Mouse (Mus musculus): ENCODE measurements at regions not wholly inside any gene's neighbourhood (a gene's known extent, or its start where the extent isn't known, plus 50 kb on each side); places are given as distances from the start of the nearest gene placed in this dataset.

DNA sequence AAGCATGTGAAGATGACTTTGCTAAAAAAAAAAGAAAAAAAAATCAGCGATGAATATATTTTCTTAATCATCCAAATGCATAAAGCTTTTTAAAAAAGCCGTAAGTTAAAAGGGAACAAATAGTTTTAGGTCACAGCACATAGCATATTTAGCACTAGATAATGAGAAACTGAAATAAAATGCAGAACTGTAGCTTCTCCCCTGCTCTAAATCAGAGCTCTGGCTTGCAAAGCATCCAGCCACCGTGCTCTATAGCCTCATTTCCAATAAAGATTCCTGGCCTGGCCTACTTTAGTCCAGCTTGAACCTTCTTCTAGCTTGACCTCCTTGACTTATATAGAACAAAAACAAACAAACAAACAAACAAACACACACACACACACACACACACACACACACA is 328.9 kb downstream of the 1190002N15Rik start:
- TF ChIP-seq CTCF (IDR thresholded peaks at IDR 0.05; ENCODE audit: borderline replicate concordance, control insufficient read depth, extremely low read depth, insufficient read depth, low read length, poor library complexity) (no peak), POLR2A (IDR thresholded peaks at IDR 0.05; ENCODE audit: control insufficient read depth, extremely low read depth, insufficient read depth, low read length, poor library complexity) (no peak)
- H3K4me1 ChIP-seq (replicated peaks; ENCODE audit: control insufficient read depth, insufficient read depth, low read length): no peaks in the 10 kb centered on the region
- WGBS: 83% methylated on average over 3 of the region's 3 CpGs
- no peaks in the 10 kb centered on the region for H3K36me3 ChIP-seq (ENCODE audit: control insufficient read depth, insufficient read depth, low read length)
- H3K4me3 ChIP-seq (ENCODE audit: control insufficient read depth, insufficient read depth, low read length): no peak overlapping the region
- H3K27me3 ChIP-seq (ENCODE audit: control insufficient read depth, insufficient read depth, low read length): no peaks in the 10 kb centered on the region
- H3K27ac ChIP-seq (ENCODE audit: control insufficient read depth, insufficient read depth, low read length): no peak overlapping the region
- DNase-seq: no peak

DNA sequence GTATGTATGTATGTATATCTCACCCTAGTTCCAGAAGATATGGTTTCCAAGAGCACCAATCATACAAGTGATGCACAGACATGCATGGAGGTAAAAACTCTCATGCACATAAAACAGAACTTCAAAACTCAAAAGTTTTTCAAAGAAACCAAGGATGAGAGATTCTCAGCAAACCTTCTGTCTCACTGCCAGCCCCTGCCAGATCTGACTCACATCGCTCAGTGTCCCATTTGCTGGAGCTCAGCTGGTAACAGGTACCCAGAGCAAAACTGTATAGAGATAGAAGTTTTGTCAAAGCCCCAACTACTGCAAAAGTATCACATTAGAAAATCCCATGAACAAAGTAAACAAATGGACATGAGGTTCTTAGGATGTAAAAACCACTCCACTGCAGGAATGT is 337.0 kb downstream of the 1190002N15Rik start:
- TF ChIP-seq POLR2A (IDR thresholded peaks at IDR 0.05; ENCODE audit: control insufficient read depth, extremely low read depth, insufficient read depth, low read length, poor library complexity) (no peak), CTCF (IDR thresholded peaks at IDR 0.05; ENCODE audit: borderline replicate concordance, control insufficient read depth, extremely low read depth, insufficient read depth, low read length, poor library complexity) (no peak)
- H3K4me3 ChIP-seq (ENCODE audit: control insufficient read depth, insufficient read depth, low read length): no peak overlapping the region

DNA sequence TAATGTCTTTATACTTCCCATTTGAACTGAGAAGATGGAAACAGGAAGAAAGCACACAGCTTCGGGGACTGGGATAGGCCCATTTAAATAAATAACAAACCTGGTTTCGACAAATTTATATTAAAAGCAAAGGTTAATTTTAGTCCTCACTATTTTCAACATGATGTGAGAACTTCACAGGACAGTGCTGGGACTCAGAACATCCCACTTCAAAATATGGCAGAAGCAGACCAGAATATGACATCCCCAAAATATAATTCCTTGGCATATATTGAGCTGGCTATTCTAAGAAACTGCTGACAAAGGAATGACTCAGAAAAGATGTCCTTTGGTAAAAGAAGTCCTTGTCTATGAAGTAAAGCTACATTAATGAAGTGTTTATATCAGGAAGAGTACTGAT is 338.0 kb downstream of the 1190002N15Rik start:
- TF ChIP-seq POLR2A (IDR thresholded peaks at IDR 0.05; ENCODE audit: control insufficient read depth, extremely low read depth, insufficient read depth, low read length, poor library complexity) (no peak), CTCF (IDR thresholded peaks at IDR 0.05; ENCODE audit: borderline replicate concordance, control insufficient read depth, extremely low read depth, insufficient read depth, low read length, poor library complexity) (no peak)
- 89% methylated on average over 2 of the region's 2 CpGs for WGBS
- DNase-seq: no peak
- Histone ChIP-seq H3K4me1 (replicated peaks; ENCODE audit: control insufficient read depth, insufficient read depth, low read length) (no peaks in the 10 kb centered on the region), H3K36me3 (ENCODE audit: control insufficient read depth, insufficient read depth, low read length) (no peaks in the 10 kb centered on the region), H3K27ac (ENCODE audit: control insufficient read depth, insufficient read depth, low read length) (no peak overlapping the region), H3K4me3 (ENCODE audit: control insufficient read depth, insufficient read depth, low read length) (no peak overlapping the region), H3K27me3 (ENCODE audit: control insufficient read depth, insufficient read depth, low read length) (no peaks in the 10 kb centered on the region)

More for the DNA sequence above, 337.0 kb downstream of the 1190002N15Rik start:
- WGBS: 95% methylated on average over 1 of the region's 1 CpGs
- Histone ChIP-seq H3K27me3 (ENCODE audit: control insufficient read depth, insufficient read depth, low read length) (no peaks in the 10 kb centered on the region), H3K27ac (ENCODE audit: control insufficient read depth, insufficient read depth, low read length) (no peak overlapping the region), H3K36me3 (ENCODE audit: control insufficient read depth, insufficient read depth, low read length) (no peaks in the 10 kb centered on the region), H3K4me1 (replicated peaks; ENCODE audit: control insufficient read depth, insufficient read depth, low read length) (no peaks in the 10 kb centered on the region)
- no peak for DNase-seq

DNA sequence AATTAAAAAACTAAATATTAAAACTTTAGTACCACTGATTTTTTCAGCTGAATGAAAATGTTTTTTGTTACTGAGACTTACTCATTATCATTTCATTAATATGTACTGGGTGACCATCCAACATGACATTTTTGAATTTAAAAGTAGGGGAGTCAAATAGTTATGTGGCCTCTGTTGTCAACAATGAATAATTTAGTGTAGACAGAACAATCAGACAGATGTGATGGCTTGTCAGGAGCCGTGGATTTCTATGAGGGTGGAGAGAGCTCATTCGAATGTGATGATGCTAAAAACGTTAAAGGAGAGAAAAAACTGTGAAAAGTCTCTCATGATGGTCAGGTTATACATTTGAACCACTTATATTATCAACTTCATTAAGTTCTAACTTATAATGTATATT is 346.8 kb downstream of the 1190002N15Rik start:
- DNase-seq: no peak
- no peak for TF ChIP-seq CTCF (IDR thresholded peaks at IDR 0.05; ENCODE audit: borderline replicate concordance, control insufficient read depth, extremely low read depth, insufficient read depth, low read length, poor library complexity)
- TF ChIP-seq POLR2A (IDR thresholded peaks at IDR 0.05; ENCODE audit: control insufficient read depth, extremely low read depth, insufficient read depth, low read length, poor library complexity): no peak
- Histone ChIP-seq H3K36me3 (ENCODE audit: control insufficient read depth, insufficient read depth, low read length) (no peaks in the 10 kb centered on the region), H3K27me3 (ENCODE audit: control insufficient read depth, insufficient read depth, low read length) (no peaks in the 10 kb centered on the region), H3K4me3 (ENCODE audit: control insufficient read depth, insufficient read depth, low read length) (no peak overlapping the region), H3K27ac (ENCODE audit: control insufficient read depth, insufficient read depth, low read length) (no peak overlapping the region), H3K4me1 (replicated peaks; ENCODE audit: control insufficient read depth, insufficient read depth, low read length) (no peaks in the 10 kb centered on the region)
- WGBS: 84% methylated on average over 3 of the region's 3 CpGs

DNA sequence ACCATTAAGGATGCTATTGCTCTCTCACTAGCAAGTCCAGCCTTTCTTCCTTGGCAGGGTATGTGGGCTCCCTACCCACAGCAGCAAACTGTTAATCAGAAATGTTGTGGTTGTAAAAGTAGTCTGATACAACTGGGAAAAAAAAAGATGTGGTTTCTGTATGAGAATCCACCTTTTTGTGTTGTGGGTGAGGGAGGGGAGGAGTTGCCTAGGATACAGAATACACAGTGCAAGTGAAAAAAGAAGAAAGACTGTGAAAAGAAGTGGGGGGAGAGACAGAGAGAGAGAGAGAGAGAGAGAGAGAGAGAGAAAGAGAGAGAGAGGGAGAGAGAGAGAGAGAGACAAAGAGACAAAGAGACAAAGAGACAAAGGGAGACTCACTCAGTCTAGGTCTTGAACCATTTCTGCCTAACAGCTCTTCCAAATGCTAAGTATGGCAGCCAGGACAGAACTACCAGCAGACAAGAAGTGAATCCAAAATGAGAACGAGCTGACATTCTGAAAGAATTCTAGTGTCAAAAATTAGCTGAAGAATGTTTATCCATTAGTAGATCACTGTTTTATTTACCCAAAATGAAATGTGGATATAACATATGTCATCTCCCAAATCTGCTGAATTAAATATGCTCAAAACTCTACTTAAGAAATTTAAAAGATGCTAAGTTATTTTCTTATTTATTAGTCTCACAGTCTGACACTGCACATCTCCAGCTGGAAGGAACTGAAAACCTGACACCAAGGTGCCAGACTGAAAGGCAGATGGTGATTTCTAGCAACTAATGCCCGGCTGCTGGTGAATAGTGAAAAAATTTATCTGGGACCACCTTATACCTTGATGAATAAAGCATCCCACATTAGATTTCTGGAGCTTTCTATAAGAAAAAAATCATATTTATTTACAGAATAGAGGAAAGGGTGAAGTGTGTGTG is 347.7 kb downstream of the 1190002N15Rik start:
- TF ChIP-seq CTCF (IDR thresholded peaks at IDR 0.05; ENCODE audit: borderline replicate concordance, control insufficient read depth, extremely low read depth, insufficient read depth, low read length, poor library complexity) (no peak), POLR2A (IDR thresholded peaks at IDR 0.05; ENCODE audit: control insufficient read depth, extremely low read depth, insufficient read depth, low read length, poor library complexity) (no peak)
- no peak for DNase-seq
- Histone ChIP-seq H3K27ac (ENCODE audit: control insufficient read depth, insufficient read depth, low read length) (no peak overlapping the region), H3K36me3 (ENCODE audit: control insufficient read depth, insufficient read depth, low read length) (no peaks in the 10 kb centered on the region), H3K27me3 (ENCODE audit: control insufficient read depth, insufficient read depth, low read length) (no peaks in the 10 kb centered on the region), H3K4me1 (replicated peaks; ENCODE audit: control insufficient read depth, insufficient read depth, low read length) (no peaks in the 10 kb centered on the region), H3K4me3 (ENCODE audit: control insufficient read depth, insufficient read depth, low read length) (no peak overlapping the region)
- 89% methylated on average over 2 of the region's 2 CpGs for WGBS

DNA sequence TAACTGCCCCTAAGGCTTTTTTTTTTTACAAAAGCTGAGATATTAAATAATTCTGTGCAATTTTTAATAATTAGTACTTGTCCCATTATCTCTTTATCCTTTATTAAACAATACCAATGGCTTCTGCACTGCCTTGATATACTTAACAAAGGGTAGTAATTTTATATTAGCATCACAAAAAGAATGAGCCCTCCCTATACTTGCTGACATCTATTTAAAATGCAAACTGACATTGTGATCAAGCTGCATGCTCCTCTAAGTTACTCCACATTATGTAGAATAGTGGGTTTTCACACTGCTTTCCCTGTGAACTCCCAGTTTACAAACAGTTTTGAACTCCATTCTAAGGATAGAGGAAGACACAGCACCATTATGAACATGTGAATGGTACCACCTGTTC is 349.8 kb downstream of the 1190002N15Rik start:
- H3K27ac ChIP-seq (ENCODE audit: control insufficient read depth, insufficient read depth, low read length): no peak overlapping the region
- no peak for DNase-seq
- no peak for TF ChIP-seq POLR2A (IDR thresholded peaks at IDR 0.05; ENCODE audit: control insufficient read depth, extremely low read depth, insufficient read depth, low read length, poor library complexity)
- TF ChIP-seq CTCF (IDR thresholded peaks at IDR 0.05; ENCODE audit: borderline replicate concordance, control insufficient read depth, extremely low read depth, insufficient read depth, low read length, poor library complexity): no peak

More for the DNA sequence above, 349.8 kb downstream of the 1190002N15Rik start:
- Histone ChIP-seq H3K4me3 (ENCODE audit: control insufficient read depth, insufficient read depth, low read length) (no peak overlapping the region), H3K27me3 (ENCODE audit: control insufficient read depth, insufficient read depth, low read length) (no peaks in the 10 kb centered on the region), H3K36me3 (ENCODE audit: control insufficient read depth, insufficient read depth, low read length) (no peaks in the 10 kb centered on the region), H3K4me1 (replicated peaks; ENCODE audit: control insufficient read depth, insufficient read depth, low read length) (no peaks in the 10 kb centered on the region)

Measured in thymus, adult 2 months (tissue).